Mouse (Mus musculus) hindbrain, embryonic 16.5 days (tissue): ENCODE results near the gene Smarcd3. TPM values are rescaled to one million over a fixed set of nuclear protein-coding genes. Genes with fewer than 3 reads are reported as not detected.
A peak's percentile ranks its signal among the peaks of the same experiment; 100 is the strongest.

Experiments
- ATAC-seq: fragments of 200-750 bp; cut with Nextera tagmentation; 2 replicates; pipeline ENCODE4 v1.8.0; 2017; ENCODE audit warnings: moderate TSS enrichment, moderate library complexity
- H3K27ac ChIP-seq: fragments of 300-500 bp; sonication (generic); 2 replicates; pipeline ENCODE4 v1.5.1; 2014; ENCODE audit warnings: low read depth, mild to moderate bottlenecking, control low read depth, low read length, moderate library complexity
- H3K27me3 ChIP-seq: fragments of 300-500 bp; sonication (generic); replicated peaks from 2 replicates; pipeline ENCODE4 v1.6.1; 2014; ENCODE audit warnings: low read length; ENCODE audit not compliant: control insufficient read depth, insufficient read depth
- H3K36me3 ChIP-seq: fragments of 300-500 bp; sonication (generic); 2 replicates; pipeline ENCODE4 v1.6.1; 2014; ENCODE audit warnings: mild to moderate bottlenecking, low read length, moderate library complexity, mixed read lengths; ENCODE audit not compliant: control insufficient read depth, insufficient read depth
- H3K4me1 ChIP-seq: fragments of 300-500 bp; sonication (generic); 2 replicates; pipeline ENCODE4 v1.6.1; 2014; ENCODE audit warnings: low read depth, low read length; ENCODE audit not compliant: control insufficient read depth, insufficient read depth
- H3K4me2 ChIP-seq: fragments of 300-500 bp; sonication (generic); 2 replicates; pipeline ENCODE4 v1.6.1; 2014; ENCODE audit warnings: mild to moderate bottlenecking, low read length, control low read depth, moderate library complexity
- H3K4me3 ChIP-seq: fragments of 300-500 bp; sonication (generic); 2 replicates; pipeline ENCODE4 v1.5.1; 2014; ENCODE audit warnings: mild to moderate bottlenecking, low read length, control low read depth, moderate library complexity
- H3K9ac ChIP-seq: fragments of 300-500 bp; sonication (generic); 2 replicates; pipeline ENCODE4 v1.6.1; 2014; ENCODE audit warnings: low read depth, mild to moderate bottlenecking, control low read depth, low read length, moderate library complexity
- H3K9me3 ChIP-seq: fragments of 300-500 bp; sonication (generic); 2 replicates; pipeline ENCODE4 v1.6.1; 2014; ENCODE audit warnings: mild to moderate bottlenecking, low read length, moderate library complexity; ENCODE audit not compliant: control insufficient read depth
- WGBS: fragments of 180-500 bp; shearing (Covaris S2); extraction: QIAGEN DNeasy Blood & Tissue Kit; methylation state at CpG from one replicate; pipeline ENCODE4 v1.1.7; 2014; 5-methylcytosine and 5-hydroxymethylcytosine counted together
- polyA plus RNA-seq: library from polyadenylated mRNA; unstranded; fragments of >200 nt; fragmentation: Nextera tagmentation; extraction: Ambion mirVana; gene quantifications from 2 replicates; pipeline ENCODE4 v1.2.1, GENCODE M21; 2015

Gene Smarcd3
- 128 and 133 TPM in 2 replicates for polyA plus RNA-seq

GRCm38 (mm10) chr5:24623986-24624821, at the start of gene Smarcd3:
Gene Smarcd3, minus strand, starts transcription at chr5:24624411.
- H3K27me3 ChIP-seq = no peaks in the 10 kb centered on the region; the same call in 1 of the 2 replicates
- H3K36me3 ChIP-seq = no peaks in the 10 kb centered on the region
- peak within 1 kb of the TSS; percentile 68 for H3K4me2 ChIP-seq
- 2% methylated on average over 37 of the region's 37 CpGs for WGBS
- ATAC-seq = peak; percentile 89
- peak within 1 kb of the TSS; percentile 68 for H3K27ac ChIP-seq
- peaks cover 30% of the 10 kb centered on the region for H3K4me1 ChIP-seq
- peak within 1 kb of the TSS; percentile 87 for H3K9ac ChIP-seq
- H3K4me3 ChIP-seq = peak within 1 kb of the TSS; percentile 72
- no peaks in the 10 kb centered on the region for H3K9me3 ChIP-seq

- no peaks in the 10 kb centered on the region for H3K4me1 ChIP-seq
- WGBS = 85% methylated on average over 6 of the region's 6 CpGs
These were observed 37.2 kb upstream of the Smarcd3 start for GRCm38 (mm10) chr5:24661457-24661856.

GRCm38 (mm10) chr5:24659708-24660423, 35.7 kb upstream of the Smarcd3 start:
- Histone ChIP-seq H3K4me2 (no peak overlapping the region), H3K27me3 (no peaks in the 10 kb centered on the region), H3K4me3 (no peak overlapping the region), H3K9ac (no peak overlapping the region), H3K36me3 (no peaks in the 10 kb centered on the region), H3K4me1 (no peaks in the 10 kb centered on the region), H3K9me3 (no peaks in the 10 kb centered on the region), H3K27ac (no peak overlapping the region)
- WGBS = 88% methylated on average over 4 of the region's 4 CpGs
- no peak for ATAC-seq

More at GRCm38 (mm10) chr5:24661457-24661856, 37.2 kb upstream of the Smarcd3 start:
- Histone ChIP-seq H3K4me2 (no peak overlapping the region), H3K4me3 (no peak overlapping the region), H3K9ac (no peak overlapping the region), H3K9me3 (no peaks in the 10 kb centered on the region), H3K27me3 (no peaks in the 10 kb centered on the region), H3K27ac (no peak overlapping the region), H3K36me3 (no peaks in the 10 kb centered on the region)
- ATAC-seq = no peak

- no peak overlapping the region for H3K4me3 ChIP-seq
- H3K9ac ChIP-seq = no peak overlapping the region
- ATAC-seq = peak; percentile 55; the same call in 1 of the 2 replicates
- no peaks in the 10 kb centered on the region for H3K36me3 ChIP-seq
- no peaks in the 10 kb centered on the region for H3K4me1 ChIP-seq
- H3K27me3 ChIP-seq = no peaks in the 10 kb centered on the region
- H3K27ac ChIP-seq = no peak overlapping the region
- no peak overlapping the region for H3K4me2 ChIP-seq
- H3K9me3 ChIP-seq = no peaks in the 10 kb centered on the region
- WGBS = 30% methylated on average over 2 of the region's 2 CpGs
These were observed 32.9 kb upstream of the Smarcd3 start for GRCm38 (mm10) chr5:24657113-24657512.

- 87% methylated on average over 6 of the region's 6 CpGs for WGBS
- ATAC-seq = no peak
These were observed 30.3 kb upstream of the Smarcd3 start for GRCm38 (mm10) chr5:24654491-24654890.

GRCm38 (mm10) chr5:24652780-24653179, 28.6 kb upstream of the Smarcd3 start:
- 88% methylated on average over 5 of the region's 5 CpGs for WGBS
- no peak for ATAC-seq

More at GRCm38 (mm10) chr5:24654491-24654890, 30.3 kb upstream of the Smarcd3 start:
- Histone ChIP-seq H3K4me1 (no peaks in the 10 kb centered on the region), H3K9me3 (no peaks in the 10 kb centered on the region), H3K27ac (no peak overlapping the region), H3K27me3 (no peaks in the 10 kb centered on the region), H3K36me3 (no peaks in the 10 kb centered on the region), H3K4me2 (no peak overlapping the region), H3K4me3 (no peak overlapping the region), H3K9ac (no peak overlapping the region)

GRCm38 (mm10) chr5:24651768-24652752, 27.8 kb upstream of the Smarcd3 start:
- Histone ChIP-seq H3K9me3 (no peaks in the 10 kb centered on the region), H3K4me1 (no peaks in the 10 kb centered on the region), H3K4me3 (no peak overlapping the region), H3K4me2 (no peak overlapping the region; the same call in 1 of the 2 replicates), H3K27me3 (no peaks in the 10 kb centered on the region), H3K9ac (no peak overlapping the region), H3K27ac (no peak overlapping the region), H3K36me3 (no peaks in the 10 kb centered on the region)
- 29% methylated on average over 25 of the region's 25 CpGs for WGBS
- ATAC-seq = peak; percentile 82

More at GRCm38 (mm10) chr5:24652780-24653179, 28.6 kb upstream of the Smarcd3 start:
- Histone ChIP-seq H3K27me3 (no peaks in the 10 kb centered on the region), H3K36me3 (no peaks in the 10 kb centered on the region), H3K4me3 (no peak overlapping the region), H3K9ac (no peak overlapping the region), H3K9me3 (no peaks in the 10 kb centered on the region), H3K4me1 (no peaks in the 10 kb centered on the region), H3K27ac (no peak overlapping the region), H3K4me2 (no peak overlapping the region)

GRCm38 (mm10) chr5:24651356-24651755, 27.1 kb upstream of the Smarcd3 start:
- WGBS = 81% methylated on average over 6 of the region's 6 CpGs
- Histone ChIP-seq H3K4me3 (no peak overlapping the region), H3K9me3 (no peaks in the 10 kb centered on the region), H3K9ac (no peak overlapping the region), H3K27me3 (no peaks in the 10 kb centered on the region), H3K4me2 (no peak overlapping the region), H3K4me1 (no peaks in the 10 kb centered on the region), H3K36me3 (no peaks in the 10 kb centered on the region), H3K27ac (no peak overlapping the region)
- ATAC-seq = no peak
